Mouse (Mus musculus): ENCODE measurements around the gene Sgce. TPM values are rescaled to one million over a fixed set of nuclear protein-coding genes. Genes with fewer than 3 reads are reported as not detected.

The Sgce gene
- polyA plus RNA-seq, 1 experiment from 2014 or later: 49.9 TPM

- no peak for DNase-seq
- WGBS: 44% methylated on average over 2 of the region's 2 CpGs
- Histone ChIP-seq H3K36me3 (ENCODE audit: insufficient read depth) (no peaks in the 10 kb centered on the region), H3K4me1 (ENCODE audit: insufficient read depth) (peaks cover 13% of the 10 kb centered on the region), H3K9ac (no peak overlapping the region), H3K27me3 (ENCODE audit: insufficient read depth, low read length) (no peaks in the 10 kb centered on the region), H3K4me3 (ENCODE audit: low read depth, low read length) (no peak overlapping the region), H3K4me2 (no peak overlapping the region), H3K27ac (ENCODE audit: low read depth) (no peak overlapping the region), H3K9me3 (ENCODE audit: low read depth, low read length) (no peaks in the 10 kb centered on the region)
- no peak for TF ChIP-seq CTCF (IDR thresholded peaks at IDR 0.05; ENCODE audit: low read depth)
- no peak for ATAC-seq (ENCODE audit: insufficient read depth)
Observed at GRCm38 (mm10) chr6:4738717-4739116, 8.3 kb downstream of the Sgce start.

DNA sequence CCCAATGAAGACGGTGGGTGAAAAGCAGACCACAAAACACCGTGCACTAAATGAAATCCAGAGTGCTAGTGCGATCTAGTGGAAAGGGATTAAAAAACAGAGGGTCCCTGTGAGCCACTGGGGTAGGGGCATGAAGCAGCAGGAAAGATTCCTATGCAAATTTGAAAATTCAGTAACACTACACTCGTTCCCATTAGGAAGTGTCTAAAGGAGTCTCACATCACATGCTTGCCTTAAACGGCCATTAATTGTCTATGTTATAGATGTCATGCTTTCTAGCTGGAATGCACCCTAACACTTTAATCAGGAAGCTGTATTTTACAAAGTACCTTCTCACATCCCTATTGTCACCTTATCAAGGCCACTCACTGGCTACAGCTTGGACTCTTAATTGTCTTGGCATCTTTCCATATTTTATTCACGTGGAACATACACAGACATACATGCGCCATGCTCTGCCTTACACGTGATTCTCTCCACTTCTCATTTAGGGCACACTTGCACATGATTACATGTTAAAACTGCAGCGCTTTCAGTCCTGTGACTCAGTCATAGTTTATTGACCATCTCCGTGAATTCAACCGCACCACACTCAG lies 8.9 kb downstream of the Sgce start:
- H3K4me2 ChIP-seq: no peak overlapping the region
- H3K4me1 ChIP-seq (ENCODE audit: insufficient read depth): peaks cover 13% of the 10 kb centered on the region
- H3K27me3 ChIP-seq (ENCODE audit: insufficient read depth, low read length): no peaks in the 10 kb centered on the region
- no peaks in the 10 kb centered on the region for H3K36me3 ChIP-seq (ENCODE audit: insufficient read depth)
- H3K27ac ChIP-seq (ENCODE audit: low read depth): no peak overlapping the region
- no peak overlapping the region for H3K4me3 ChIP-seq (ENCODE audit: low read depth, low read length)
- ATAC-seq (ENCODE audit: insufficient read depth) (no peak), DNase-seq (no peak)
- no peak overlapping the region for H3K9ac ChIP-seq
- no peak for TF ChIP-seq CTCF (IDR thresholded peaks at IDR 0.05; ENCODE audit: low read depth)
- 48% methylated on average over 11 of the region's 11 CpGs for WGBS
- H3K9me3 ChIP-seq (ENCODE audit: low read depth, low read length): no peaks in the 10 kb centered on the region

- Histone ChIP-seq H3K9me3 (ENCODE audit: low read depth, low read length) (no peaks in the 10 kb centered on the region), H3K4me3 (ENCODE audit: low read depth, low read length) (no peak overlapping the region), H3K4me1 (ENCODE audit: insufficient read depth) (peaks cover 7% of the 10 kb centered on the region), H3K36me3 (ENCODE audit: insufficient read depth) (no peaks in the 10 kb centered on the region), H3K27ac (ENCODE audit: low read depth) (no peak overlapping the region), H3K4me2 (no peak overlapping the region), H3K27me3 (ENCODE audit: insufficient read depth, low read length) (no peaks in the 10 kb centered on the region), H3K9ac (no peak overlapping the region)
- TF ChIP-seq CTCF (IDR thresholded peaks at IDR 0.05; ENCODE audit: low read depth): no peak
- 76% methylated on average over 9 of the region's 9 CpGs for WGBS
- ATAC-seq (ENCODE audit: insufficient read depth) (no peak), DNase-seq (no peak)
Observed at GRCm38 (mm10) chr6:4736372-4736771, 10.6 kb downstream of the Sgce start.

- no peak overlapping the region for H3K4me2 ChIP-seq
- DNase-seq (no peak), ATAC-seq (ENCODE audit: insufficient read depth) (no peak)
- WGBS: 64% methylated on average over 8 of the region's 8 CpGs
- H3K9ac ChIP-seq: no peak overlapping the region
- H3K4me3 ChIP-seq (ENCODE audit: low read depth, low read length): no peak overlapping the region
- H3K4me1 ChIP-seq (ENCODE audit: insufficient read depth): no peaks in the 10 kb centered on the region
- H3K27me3 ChIP-seq (ENCODE audit: insufficient read depth, low read length): no peaks in the 10 kb centered on the region
- TF ChIP-seq CTCF (IDR thresholded peaks at IDR 0.05; ENCODE audit: low read depth): no peak
- no peaks in the 10 kb centered on the region for H3K9me3 ChIP-seq (ENCODE audit: low read depth, low read length)
- no peaks in the 10 kb centered on the region for H3K36me3 ChIP-seq (ENCODE audit: insufficient read depth)
- no peak overlapping the region for H3K27ac ChIP-seq (ENCODE audit: low read depth)
Observed at GRCm38 (mm10) chr6:4733208-4733607, 13.8 kb downstream of the Sgce start.

- no peak for TF ChIP-seq CTCF (IDR thresholded peaks at IDR 0.05; ENCODE audit: low read depth)
- WGBS: 54% methylated on average over 8 of the region's 8 CpGs
- Histone ChIP-seq H3K9ac (no peak overlapping the region), H3K4me2 (no peak overlapping the region), H3K36me3 (ENCODE audit: insufficient read depth) (no peaks in the 10 kb centered on the region), H3K27me3 (ENCODE audit: insufficient read depth, low read length) (no peaks in the 10 kb centered on the region), H3K9me3 (ENCODE audit: low read depth, low read length) (no peaks in the 10 kb centered on the region), H3K27ac (ENCODE audit: low read depth) (no peak overlapping the region), H3K4me1 (ENCODE audit: insufficient read depth) (no peaks in the 10 kb centered on the region), H3K4me3 (ENCODE audit: low read depth, low read length) (no peak overlapping the region)
- no peak for DNase-seq
- no peak for ATAC-seq (ENCODE audit: insufficient read depth)
Observed at GRCm38 (mm10) chr6:4731675-4732074, 15.3 kb downstream of the Sgce start.

DNA sequence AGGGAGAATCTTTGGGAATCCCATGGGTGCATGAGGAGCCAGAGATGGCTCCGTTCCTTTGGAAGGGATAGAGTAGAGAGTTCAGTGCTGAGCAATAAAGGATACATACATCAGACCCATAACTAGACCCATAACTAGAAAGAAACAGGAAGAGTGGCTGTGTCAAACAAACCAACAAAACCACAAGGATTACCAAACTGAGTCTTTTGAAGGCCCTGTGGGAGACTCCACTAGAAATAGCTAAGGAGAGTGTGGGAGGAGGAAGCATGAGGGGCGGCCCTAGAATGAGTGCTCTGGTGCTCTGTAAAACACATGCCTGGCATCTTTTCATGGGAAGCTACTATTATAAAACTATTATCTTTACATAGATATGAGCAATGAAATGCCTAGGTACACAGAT lies 18.7 kb downstream of the Sgce start:
- H3K4me3 ChIP-seq (ENCODE audit: low read depth, low read length): no peak overlapping the region
- H3K4me1 ChIP-seq (ENCODE audit: insufficient read depth): no peaks in the 10 kb centered on the region
- no peak for ATAC-seq (ENCODE audit: insufficient read depth)
- H3K9ac ChIP-seq: no peak overlapping the region
- no peak for TF ChIP-seq CTCF (IDR thresholded peaks at IDR 0.05; ENCODE audit: low read depth)
- no peaks in the 10 kb centered on the region for H3K9me3 ChIP-seq (ENCODE audit: low read depth, low read length)
- H3K4me2 ChIP-seq: no peak overlapping the region
- no peak overlapping the region for H3K27ac ChIP-seq (ENCODE audit: low read depth)
- DNase-seq: no peak
- WGBS: 86% methylated on average over 2 of the region's 2 CpGs
- no peaks in the 10 kb centered on the region for H3K36me3 ChIP-seq (ENCODE audit: insufficient read depth)
- no peaks in the 10 kb centered on the region for H3K27me3 ChIP-seq (ENCODE audit: insufficient read depth, low read length)

DNA sequence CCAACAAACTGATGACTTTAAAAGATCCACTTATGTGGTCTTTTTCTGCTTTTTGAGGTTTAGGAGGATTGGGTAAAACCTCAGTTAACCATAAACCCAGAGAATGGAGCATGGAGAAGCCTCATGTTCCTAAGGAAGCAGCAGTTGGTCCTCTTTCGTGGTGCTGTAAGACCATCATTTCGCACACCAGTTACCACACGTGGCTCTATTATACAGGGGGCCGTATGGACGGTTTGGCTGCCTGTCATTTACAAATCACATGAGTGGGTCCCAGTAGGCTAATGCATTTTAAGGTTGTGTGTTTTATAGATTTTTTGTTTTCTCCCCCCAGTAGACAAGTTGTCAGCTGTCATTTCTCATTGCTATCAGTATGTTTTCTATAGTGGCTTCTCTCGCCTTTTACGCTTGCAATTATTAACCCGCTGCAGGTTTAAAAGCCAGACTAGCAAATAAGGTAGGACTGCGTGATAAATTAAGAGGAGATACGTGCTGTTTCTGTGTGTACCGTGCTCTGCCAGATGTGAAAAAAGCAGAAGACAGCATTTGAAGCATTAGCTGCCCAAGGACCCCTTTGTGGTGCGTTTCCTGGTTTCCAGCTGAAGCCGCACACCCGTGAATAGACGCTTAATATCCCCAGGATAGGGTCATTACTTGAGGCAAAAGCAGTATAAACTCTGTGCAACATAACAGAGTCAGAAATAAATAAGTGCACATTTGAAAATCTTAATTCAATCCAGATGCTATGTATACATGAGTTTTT lies 22.8 kb downstream of the Sgce start:
- Histone ChIP-seq H3K27ac (ENCODE audit: low read depth) (no peak overlapping the region), H3K4me3 (ENCODE audit: low read depth, low read length) (no peak overlapping the region), H3K4me2 (no peak overlapping the region), H3K36me3 (ENCODE audit: insufficient read depth) (no peaks in the 10 kb centered on the region), H3K9me3 (ENCODE audit: low read depth, low read length) (no peaks in the 10 kb centered on the region), H3K9ac (no peak overlapping the region), H3K27me3 (ENCODE audit: insufficient read depth, low read length) (no peaks in the 10 kb centered on the region), H3K4me1 (ENCODE audit: insufficient read depth) (no peaks in the 10 kb centered on the region)
- no peak for TF ChIP-seq CTCF (IDR thresholded peaks at IDR 0.05; ENCODE audit: low read depth)
- WGBS: 77% methylated on average over 15 of the region's 15 CpGs
- ATAC-seq (ENCODE audit: insufficient read depth): no peak
- no peak for DNase-seq

Data from lung, embryonic 14.5 days (tissue).